Mouse (Mus musculus) myocyte (in vitro differentiated cells): ENCODE measurements around the gene Dnah8.

Experiments used
- CEBPB ChIP-seq: IDR thresholded peaks from 2 replicates; pipeline ENCODE4 v1.6.1; 2011; ENCODE audit warnings: mild to moderate bottlenecking, moderate library complexity; ENCODE audit not compliant: poor library complexity, insufficient read depth, severe bottlenecking
- E2F4 ChIP-seq: IDR thresholded peaks from one replicate; pipeline ENCODE4 v1.6.1; 2011; ENCODE audit warnings: mild to moderate bottlenecking, control low read depth, moderate library complexity; ENCODE audit not compliant: insufficient read depth
- MAX ChIP-seq: IDR thresholded peaks from one replicate; pipeline ENCODE4 v1.6.1; 2011; ENCODE audit warnings: low read depth, mild to moderate bottlenecking, control low read depth
- MYOD1 ChIP-seq, 3 experiments: IDR thresholded peaks; one replicate each; pipeline ENCODE4 v1.6.1; 2011; ENCODE audit warnings: control low read depth in 2 of 3, low read depth in 2 of 3, mild to moderate bottlenecking in 2 of 3, moderate library complexity in 1 of 3; ENCODE audit not compliant: insufficient read length in 2 of 3, control insufficient read depth in 1 of 3
- MYOG ChIP-seq, 3 experiments: IDR thresholded peaks; one replicate each; pipeline ENCODE4 v1.6.1; 2011; ENCODE audit warnings: control low read depth in 2 of 3, low read depth in 2 of 3, mild to moderate bottlenecking in 2 of 3; ENCODE audit not compliant: insufficient read length in 2 of 3, control insufficient read depth in 1 of 3, insufficient read depth in 1 of 3
- POLR2A ChIP-seq: IDR thresholded peaks from one replicate; pipeline ENCODE4 v1.6.1; 2011; ENCODE audit warnings: low read depth, mild to moderate bottlenecking, control low read depth, moderate library complexity; ENCODE audit not compliant: insufficient read length
- POLR2AphosphoS2 ChIP-seq: IDR thresholded peaks from one replicate; pipeline ENCODE4 v1.6.1; 2011; ENCODE audit warnings: low read depth, control low read depth; ENCODE audit not compliant: insufficient read length
- REST ChIP-seq: IDR thresholded peaks from one replicate; pipeline ENCODE4 v1.6.1; 2011; ENCODE audit warnings: mild to moderate bottlenecking, control low read depth, moderate library complexity; ENCODE audit not compliant: insufficient read depth, insufficient read length
- TCF12 ChIP-seq: IDR thresholded peaks from one replicate; pipeline ENCODE4 v1.6.1; 2011; ENCODE audit warnings: mild to moderate bottlenecking, control low read depth; ENCODE audit not compliant: poor library complexity, insufficient read depth, severe bottlenecking
- TCF3 ChIP-seq: IDR thresholded peaks from one replicate; pipeline ENCODE4 v1.6.1; 2011; ENCODE audit warnings: low read depth, control low read depth; ENCODE audit not compliant: insufficient read length
- USF1 ChIP-seq: IDR thresholded peaks from one replicate; pipeline ENCODE4 v1.6.1; 2011; ENCODE audit warnings: low read depth, mild to moderate bottlenecking, control low read depth, moderate library complexity

GRCm38 (mm10) chr17:30673023-30673422, 48.9 kb downstream of the Dnah8 start:
- TF ChIP-seq POLR2A (no peak), E2F4 (no peak), TCF12 (no peak), CEBPB (no peak), MYOG (IDR thresholded peaks at IDR 0.05; ENCODE audit: control insufficient read depth in 1 of 3, insufficient read depth in 1 of 3, insufficient read length in 2 of 3, low read depth in 2 of 3) (no peak), MAX (no peak), USF1 (no peak), POLR2AphosphoS2 (no peak), MYOD1 (IDR thresholded peaks at IDR 0.05; ENCODE audit: control insufficient read depth in 1 of 3, insufficient read length in 2 of 3, low read depth in 2 of 3) (no peak), REST (no peak), TCF3 (no peak)
